Mouse (Mus musculus): ENCODE measurements around the gene Anks1b. TPM values are rescaled to one million over a fixed set of nuclear protein-coding genes. Genes with fewer than 3 reads are reported as not detected.
"Not testable (repeated sequence)": the region's sequence is repeated elsewhere in the genome, so short reads cannot be mapped to it uniquely, and the experiment has no call there.

Gene Anks1b
- polyA plus RNA-seq, 1 experiment from 2014 or later = 3.0 TPM

GRCm38 (mm10) chr10:90627532-90627931 is 754.2 kb downstream of the Anks1b start:
- Histone ChIP-seq H3K27me3 (ENCODE audit: control insufficient read depth, insufficient read depth, low read length) (no peaks in the 10 kb centered on the region), H3K9me3 (replicated peaks; ENCODE audit: control insufficient read depth, low read length) (no peaks in the 10 kb centered on the region), H3K9ac (replicated peaks; ENCODE audit: low read length) (no peak overlapping the region), H3K4me1 (ENCODE audit: control insufficient read depth, insufficient read depth, low read length) (no peaks in the 10 kb centered on the region), H3K27ac (replicated peaks; ENCODE audit: low read depth, low read length) (no peak overlapping the region), H3K36me3 (replicated peaks; ENCODE audit: control insufficient read depth, insufficient read depth, low read depth, low read length) (no peaks in the 10 kb centered on the region), H3K4me2 (ENCODE audit: low read depth, low read length) (no peak overlapping the region), H3K4me3 (ENCODE audit: low read depth, low read length) (no peak overlapping the region)
- DNase-seq (ENCODE audit: low spot score) (no peak), ATAC-seq (replicated peaks; ENCODE audit: insufficient number of reproducible peaks, low FRiP score, low TSS enrichment, low read depth) (no peak)
- 91% methylated on average over 5 of the region's 5 CpGs for WGBS

DNA sequence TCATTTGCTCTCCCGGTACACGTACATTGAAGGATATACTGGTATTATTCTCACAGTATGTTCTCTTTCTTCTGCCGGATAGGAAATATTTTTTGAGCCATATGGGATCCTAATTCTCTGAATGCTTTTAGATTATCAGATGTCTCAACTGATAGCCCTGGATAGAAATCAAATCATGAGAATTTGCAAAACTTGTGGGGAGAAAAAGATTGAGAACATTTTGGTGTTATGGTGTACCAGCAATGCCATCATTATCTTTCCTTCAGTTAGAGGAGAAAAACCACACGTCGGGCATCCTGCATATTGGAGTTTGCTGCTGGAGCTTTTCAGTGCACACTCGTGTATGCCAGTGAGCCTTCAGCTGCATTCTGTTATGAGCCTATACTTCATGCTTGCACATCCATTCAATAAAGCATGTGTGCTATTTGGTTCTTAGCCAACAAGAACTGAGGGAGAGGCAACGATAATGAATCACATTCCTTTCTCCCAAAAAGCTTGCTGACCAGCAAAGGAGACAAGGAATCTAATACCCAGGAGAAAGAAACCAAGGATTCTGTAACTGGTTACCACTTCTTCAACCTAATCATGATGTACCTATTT is 756.9 kb downstream of the Anks1b start:
- H3K9me3 ChIP-seq (replicated peaks; ENCODE audit: control insufficient read depth, low read length) = no peaks in the 10 kb centered on the region
- no peaks in the 10 kb centered on the region for H3K4me1 ChIP-seq (ENCODE audit: control insufficient read depth, insufficient read depth, low read length)
- 86% methylated on average over 7 of the region's 7 CpGs for WGBS
- DNase-seq (ENCODE audit: low spot score) (no peak), ATAC-seq (replicated peaks; ENCODE audit: insufficient number of reproducible peaks, low FRiP score, low TSS enrichment, low read depth) (no peak)
- H3K9ac ChIP-seq (replicated peaks; ENCODE audit: low read length) = no peak overlapping the region
- H3K36me3 ChIP-seq (replicated peaks; ENCODE audit: control insufficient read depth, insufficient read depth, low read depth, low read length) = no peaks in the 10 kb centered on the region
- no peak overlapping the region for H3K4me2 ChIP-seq (ENCODE audit: low read depth, low read length)
- no peak overlapping the region for H3K27ac ChIP-seq (replicated peaks; ENCODE audit: low read depth, low read length)
- H3K27me3 ChIP-seq (ENCODE audit: control insufficient read depth, insufficient read depth, low read length) = no peaks in the 10 kb centered on the region
- H3K4me3 ChIP-seq (ENCODE audit: low read depth, low read length) = no peak overlapping the region

DNA sequence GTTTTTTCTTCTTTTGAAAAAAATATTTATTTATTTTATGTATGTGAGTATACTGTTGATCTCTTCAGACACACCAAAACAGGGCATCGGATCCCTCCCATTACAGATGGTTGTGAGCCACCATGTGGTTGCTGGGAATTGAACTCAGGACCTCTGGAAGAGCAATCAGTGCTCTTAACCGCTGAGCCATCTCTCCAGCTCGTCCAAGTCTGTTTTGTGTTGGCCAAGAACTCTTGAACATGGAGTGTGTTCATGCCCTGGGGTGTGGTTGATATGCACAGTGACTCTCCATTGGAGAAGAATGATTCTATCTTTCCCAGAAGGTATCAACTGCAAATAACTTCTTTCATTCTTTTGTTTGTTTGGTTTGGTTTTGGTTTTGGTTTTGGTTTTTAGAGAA is 757.5 kb downstream of the Anks1b start:
- not testable (repeated sequence) for ATAC-seq (replicated peaks; ENCODE audit: insufficient number of reproducible peaks, low FRiP score, low TSS enrichment, low read depth); H3K4me3 ChIP-seq (ENCODE audit: low read depth, low read length); H3K9ac ChIP-seq (replicated peaks; ENCODE audit: low read length); H3K9me3 ChIP-seq (replicated peaks; ENCODE audit: control insufficient read depth, low read length); H3K36me3 ChIP-seq (replicated peaks; ENCODE audit: control insufficient read depth, insufficient read depth, low read depth, low read length); H3K4me2 ChIP-seq (ENCODE audit: low read depth, low read length); H3K27me3 ChIP-seq (ENCODE audit: control insufficient read depth, insufficient read depth, low read length); H3K27ac ChIP-seq (replicated peaks; ENCODE audit: low read depth, low read length); DNase-seq (ENCODE audit: low spot score); H3K4me1 ChIP-seq (ENCODE audit: control insufficient read depth, insufficient read depth, low read length)
- WGBS = 87% methylated on average over 3 of the region's 3 CpGs

- Histone ChIP-seq H3K4me2 (ENCODE audit: low read depth, low read length) (no peak overlapping the region), H3K4me3 (ENCODE audit: low read depth, low read length) (no peak overlapping the region), H3K9ac (replicated peaks; ENCODE audit: low read length) (no peak overlapping the region), H3K4me1 (ENCODE audit: control insufficient read depth, insufficient read depth, low read length) (no peaks in the 10 kb centered on the region), H3K9me3 (replicated peaks; ENCODE audit: control insufficient read depth, low read length) (no peaks in the 10 kb centered on the region), H3K36me3 (replicated peaks; ENCODE audit: control insufficient read depth, insufficient read depth, low read depth, low read length) (no peaks in the 10 kb centered on the region), H3K27me3 (ENCODE audit: control insufficient read depth, insufficient read depth, low read length) (no peaks in the 10 kb centered on the region), H3K27ac (replicated peaks; ENCODE audit: low read depth, low read length) (no peak overlapping the region)
- WGBS = 89% methylated on average over 4 of the region's 4 CpGs
- ATAC-seq (replicated peaks; ENCODE audit: insufficient number of reproducible peaks, low FRiP score, low TSS enrichment, low read depth) = no peak
- no peak for DNase-seq (ENCODE audit: low spot score)
Measured at GRCm38 (mm10) chr10:90637352-90637751, 764.0 kb downstream of the Anks1b start.

- no peaks in the 10 kb centered on the region for H3K9me3 ChIP-seq (replicated peaks; ENCODE audit: control insufficient read depth, low read length)
- no peak overlapping the region for H3K9ac ChIP-seq (replicated peaks; ENCODE audit: low read length)
- no peaks in the 10 kb centered on the region for H3K27me3 ChIP-seq (ENCODE audit: control insufficient read depth, insufficient read depth, low read length)
- no peaks in the 10 kb centered on the region for H3K36me3 ChIP-seq (replicated peaks; ENCODE audit: control insufficient read depth, insufficient read depth, low read depth, low read length)
- ATAC-seq (replicated peaks; ENCODE audit: insufficient number of reproducible peaks, low FRiP score, low TSS enrichment, low read depth) = no peak
- no peaks in the 10 kb centered on the region for H3K4me1 ChIP-seq (ENCODE audit: control insufficient read depth, insufficient read depth, low read length)
- no peak for DNase-seq (ENCODE audit: low spot score)
- no peak overlapping the region for H3K27ac ChIP-seq (replicated peaks; ENCODE audit: low read depth, low read length)
- no peak overlapping the region for H3K4me3 ChIP-seq (ENCODE audit: low read depth, low read length)
- 78% methylated on average over 2 of the region's 2 CpGs for WGBS
- H3K4me2 ChIP-seq (ENCODE audit: low read depth, low read length) = no peak overlapping the region
Measured at GRCm38 (mm10) chr10:90649681-90650080, 776.4 kb downstream of the Anks1b start.

GRCm38 (mm10) chr10:90657416-90658120 is 784.3 kb downstream of the Anks1b start:
- WGBS = 72% methylated on average over 7 of the region's 7 CpGs
- DNase-seq (ENCODE audit: low spot score) (no peak), ATAC-seq (replicated peaks; ENCODE audit: insufficient number of reproducible peaks, low FRiP score, low TSS enrichment, low read depth) (no peak)
- Histone ChIP-seq H3K36me3 (replicated peaks; ENCODE audit: control insufficient read depth, insufficient read depth, low read depth, low read length) (no peaks in the 10 kb centered on the region), H3K27me3 (ENCODE audit: control insufficient read depth, insufficient read depth, low read length) (no peaks in the 10 kb centered on the region), H3K9ac (replicated peaks; ENCODE audit: low read length) (no peak overlapping the region), H3K4me1 (ENCODE audit: control insufficient read depth, insufficient read depth, low read length) (no peaks in the 10 kb centered on the region), H3K27ac (replicated peaks; ENCODE audit: low read depth, low read length) (no peak overlapping the region), H3K9me3 (replicated peaks; ENCODE audit: control insufficient read depth, low read length) (no peaks in the 10 kb centered on the region), H3K4me2 (ENCODE audit: low read depth, low read length) (no peak overlapping the region), H3K4me3 (ENCODE audit: low read depth, low read length) (no peak overlapping the region)

GRCm38 (mm10) chr10:90666746-90667145 is 793.4 kb downstream of the Anks1b start:
- no peaks in the 10 kb centered on the region for H3K36me3 ChIP-seq (replicated peaks; ENCODE audit: control insufficient read depth, insufficient read depth, low read depth, low read length)
- no peaks in the 10 kb centered on the region for H3K9me3 ChIP-seq (replicated peaks; ENCODE audit: control insufficient read depth, low read length)
- H3K9ac ChIP-seq (replicated peaks; ENCODE audit: low read length) = no peak overlapping the region
- WGBS = 84% methylated on average over 2 of the region's 2 CpGs
- H3K27ac ChIP-seq (replicated peaks; ENCODE audit: low read depth, low read length) = no peak overlapping the region
- no peaks in the 10 kb centered on the region for H3K27me3 ChIP-seq (ENCODE audit: control insufficient read depth, insufficient read depth, low read length)
- H3K4me1 ChIP-seq (ENCODE audit: control insufficient read depth, insufficient read depth, low read length) = no peaks in the 10 kb centered on the region
- ATAC-seq (replicated peaks; ENCODE audit: insufficient number of reproducible peaks, low FRiP score, low TSS enrichment, low read depth) (no peak), DNase-seq (ENCODE audit: low spot score) (no peak)
- H3K4me2 ChIP-seq (ENCODE audit: low read depth, low read length) = no peak overlapping the region
- H3K4me3 ChIP-seq (ENCODE audit: low read depth, low read length) = no peak overlapping the region

DNA sequence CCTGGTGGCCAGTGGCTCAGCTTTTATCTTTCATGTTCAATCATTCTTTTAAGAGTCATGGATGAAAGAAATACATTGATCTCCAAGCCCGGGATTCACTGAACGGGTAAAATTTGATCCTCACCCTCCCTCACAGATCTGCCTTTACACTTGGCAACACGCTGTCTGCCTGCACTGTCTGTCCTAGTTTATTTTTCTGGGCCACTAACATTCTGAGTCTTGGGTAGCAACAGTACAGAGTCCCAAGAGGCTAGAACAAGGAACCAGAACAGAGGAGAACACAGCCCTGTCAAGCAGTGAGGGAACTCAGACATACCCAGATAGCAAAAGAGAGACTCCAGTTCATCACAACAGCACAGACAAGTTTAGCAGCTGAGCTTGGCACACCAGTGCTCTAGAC is 797.0 kb downstream of the Anks1b start:
- H3K4me1 ChIP-seq (ENCODE audit: control insufficient read depth, insufficient read depth, low read length) = no peaks in the 10 kb centered on the region
- H3K36me3 ChIP-seq (replicated peaks; ENCODE audit: control insufficient read depth, insufficient read depth, low read depth, low read length) = no peaks in the 10 kb centered on the region
- H3K27ac ChIP-seq (replicated peaks; ENCODE audit: low read depth, low read length) = no peak overlapping the region
- H3K27me3 ChIP-seq (ENCODE audit: control insufficient read depth, insufficient read depth, low read length) = no peaks in the 10 kb centered on the region
- DNase-seq (ENCODE audit: low spot score) (no peak), ATAC-seq (replicated peaks; ENCODE audit: insufficient number of reproducible peaks, low FRiP score, low TSS enrichment, low read depth) (no peak)
- H3K4me2 ChIP-seq (ENCODE audit: low read depth, low read length) = no peak overlapping the region
- H3K9me3 ChIP-seq (replicated peaks; ENCODE audit: control insufficient read depth, low read length) = no peaks in the 10 kb centered on the region
- WGBS = 88% methylated on average over 3 of the region's 3 CpGs
- no peak overlapping the region for H3K4me3 ChIP-seq (ENCODE audit: low read depth, low read length)
- no peak overlapping the region for H3K9ac ChIP-seq (replicated peaks; ENCODE audit: low read length)

All from embryonic facial prominence, embryonic 11.5 days (tissue).